Mouse (Mus musculus) heart, embryonic 10.5 days (tissue): ENCODE measurements at regions not wholly inside any gene's neighbourhood (a gene's known extent, or its start where the extent isn't known, plus 50 kb on each side); places are given as distances from the start of the nearest gene placed in this dataset.
A peak's percentile ranks its signal among the peaks of the same experiment; 100 is the strongest.

Experiments used
- DNase-seq: peaks from one replicate; pipeline ENCODE4 v3.0.0-alpha.2; 2017; ENCODE audit warnings: low spot score
- H3K27ac ChIP-seq: fragments of 300-500 bp; sonication (generic); 2 replicates; pipeline ENCODE4 v1.5.1; 2016; ENCODE audit warnings: mild to moderate bottlenecking
- H3K27me3 ChIP-seq: fragments of 300-500 bp; sonication (generic); 2 replicates; pipeline ENCODE4 v1.6.1; 2016; ENCODE audit warnings: mild to moderate bottlenecking; ENCODE audit not compliant: poor library complexity, insufficient read depth, severe bottlenecking
- H3K36me3 ChIP-seq: fragments of 300-500 bp; sonication (generic); 2 replicates; pipeline ENCODE4 v1.6.1; 2016; ENCODE audit warnings: mild to moderate bottlenecking, moderate library complexity
- H3K4me1 ChIP-seq: fragments of 300-500 bp; sonication (generic); 2 replicates; pipeline ENCODE4 v1.6.1; 2016; ENCODE audit warnings: mild to moderate bottlenecking
- H3K4me3 ChIP-seq: fragments of 300-500 bp; sonication (generic); 2 replicates; pipeline ENCODE4 v1.5.1; 2016; ENCODE audit warnings: mild to moderate bottlenecking, moderate library complexity
- H3K9me3 ChIP-seq: fragments of 300-500 bp; sonication (generic); 2 replicates; pipeline ENCODE4 v1.6.1; 2016; ENCODE audit warnings: mild to moderate bottlenecking, moderate library complexity
- WGBS: fragments of 180-500 bp; shearing (Covaris S2); methylation state at CpG from one replicate; pipeline ENCODE4 v1.1.7; 2016; 5-methylcytosine and 5-hydroxymethylcytosine counted together

- DNase-seq = no peak
- Histone ChIP-seq H3K36me3 (no peaks in the 10 kb centered on the region), H3K27me3 (no peaks in the 10 kb centered on the region), H3K9me3 (no peaks in the 10 kb centered on the region), H3K4me3 (no peak overlapping the region), H3K27ac (no peak overlapping the region), H3K4me1 (peaks cover 13% of the 10 kb centered on the region)
- WGBS = 91% methylated on average over 15 of the region's 15 CpGs
Measured at GRCm38 (mm10) chr2:166279676-166280075, 124.2 kb upstream of the Sulf2 start.

GRCm38 (mm10) chr2:166275398-166275797 is 119.9 kb upstream of the Sulf2 start:
- Histone ChIP-seq H3K27ac (no peak overlapping the region), H3K36me3 (no peaks in the 10 kb centered on the region), H3K4me1 (peaks cover 11% of the 10 kb centered on the region), H3K4me3 (no peak overlapping the region), H3K27me3 (no peaks in the 10 kb centered on the region), H3K9me3 (no peaks in the 10 kb centered on the region)
- no peak for DNase-seq
- 81% methylated on average over 8 of the region's 8 CpGs for WGBS

- no peaks in the 10 kb centered on the region for H3K9me3 ChIP-seq
- no peak overlapping the region for H3K27ac ChIP-seq
- H3K27me3 ChIP-seq = no peaks in the 10 kb centered on the region
- no peak overlapping the region for H3K4me3 ChIP-seq
- no peak for DNase-seq
- H3K36me3 ChIP-seq = no peaks in the 10 kb centered on the region
- H3K4me1 ChIP-seq = peaks cover 11% of the 10 kb centered on the region
- WGBS = 81% methylated on average over 2 of the region's 2 CpGs
Measured at GRCm38 (mm10) chr2:166274016-166274346, 118.5 kb upstream of the Sulf2 start.

- no peak overlapping the region for H3K4me3 ChIP-seq
- DNase-seq = no peak
- H3K27me3 ChIP-seq = no peaks in the 10 kb centered on the region
- peaks cover 11% of the 10 kb centered on the region for H3K4me1 ChIP-seq
- WGBS = 80% methylated on average over 23 of the region's 23 CpGs
- no peaks in the 10 kb centered on the region for H3K36me3 ChIP-seq
- no peak overlapping the region for H3K27ac ChIP-seq
- H3K9me3 ChIP-seq = no peaks in the 10 kb centered on the region
Measured at GRCm38 (mm10) chr2:166273312-166274015, 118.0 kb upstream of the Sulf2 start.

- Histone ChIP-seq H3K9me3 (no peaks in the 10 kb centered on the region), H3K4me3 (no peak overlapping the region), H3K36me3 (no peaks in the 10 kb centered on the region), H3K27me3 (no peaks in the 10 kb centered on the region), H3K4me1 (peaks cover 11% of the 10 kb centered on the region), H3K27ac (no peak overlapping the region)
- WGBS = 88% methylated on average over 1 of the region's 1 CpGs
- no peak for DNase-seq
Measured at GRCm38 (mm10) chr2:166272841-166273240, 117.4 kb upstream of the Sulf2 start.

GRCm38 (mm10) chr2:166272190-166272543 is 116.7 kb upstream of the Sulf2 start:
- Histone ChIP-seq H3K27ac (no peak overlapping the region), H3K27me3 (0 out of 2 replicates have a peak, but pooled peaks cover 3% of the 10 kb centered on the region), H3K36me3 (no peaks in the 10 kb centered on the region), H3K9me3 (no peaks in the 10 kb centered on the region), H3K4me1 (peaks cover 13% of the 10 kb centered on the region), H3K4me3 (no peak overlapping the region)
- WGBS = 72% methylated on average over 7 of the region's 7 CpGs
- DNase-seq = no peak

GRCm38 (mm10) chr2:166271373-166272189 is 116.1 kb upstream of the Sulf2 start:
- no peak for DNase-seq
- H3K27me3 ChIP-seq = 0 out of 2 replicates have a peak, but pooled peaks cover 8% of the 10 kb centered on the region
- H3K36me3 ChIP-seq = no peaks in the 10 kb centered on the region
- no peak overlapping the region for H3K27ac ChIP-seq
- no peaks in the 10 kb centered on the region for H3K9me3 ChIP-seq
- H3K4me1 ChIP-seq = peaks cover 13% of the 10 kb centered on the region
- H3K4me3 ChIP-seq = no peak overlapping the region
- WGBS = 56% methylated on average over 11 of the region's 11 CpGs

GRCm38 (mm10) chr2:166270007-166270406 is 114.5 kb upstream of the Sulf2 start:
- H3K27me3 ChIP-seq = 0 out of 2 replicates have a peak, but pooled peaks cover 8% of the 10 kb centered on the region
- H3K4me1 ChIP-seq = peaks cover 17% of the 10 kb centered on the region
- no peaks in the 10 kb centered on the region for H3K9me3 ChIP-seq
- DNase-seq = no peak
- no peak overlapping the region for H3K4me3 ChIP-seq
- H3K27ac ChIP-seq = no peak overlapping the region
- 89% methylated on average over 6 of the region's 6 CpGs for WGBS
- no peaks in the 10 kb centered on the region for H3K36me3 ChIP-seq

- H3K4me1 ChIP-seq = peaks cover 9% of the 10 kb centered on the region
- H3K4me3 ChIP-seq = no peak overlapping the region
- H3K9me3 ChIP-seq = no peaks in the 10 kb centered on the region
- no peak for DNase-seq
- H3K27me3 ChIP-seq = peaks cover 11% of the 10 kb centered on the region; the same call in 1 of the 2 replicates
- no peaks in the 10 kb centered on the region for H3K36me3 ChIP-seq
- no peak overlapping the region for H3K27ac ChIP-seq
- 88% methylated on average over 4 of the region's 4 CpGs for WGBS
Measured at GRCm38 (mm10) chr2:166266915-166267314, 111.5 kb upstream of the Sulf2 start.

- DNase-seq = no peak
- Histone ChIP-seq H3K27ac (0 out of 2 replicates have a peak overlapping the region, but pooled peaks have one; percentile 1), H3K4me1 (peaks cover 13% of the 10 kb centered on the region), H3K36me3 (no peaks in the 10 kb centered on the region), H3K9me3 (no peaks in the 10 kb centered on the region), H3K4me3 (no peak overlapping the region), H3K27me3 (peaks cover 11% of the 10 kb centered on the region; the same call in 1 of the 2 replicates)
- 83% methylated on average over 9 of the region's 9 CpGs for WGBS
Measured at GRCm38 (mm10) chr2:166266507-166266906, 111.0 kb upstream of the Sulf2 start.

- DNase-seq = no peak
- Histone ChIP-seq H3K36me3 (no peaks in the 10 kb centered on the region), H3K27ac (no peak overlapping the region), H3K9me3 (no peaks in the 10 kb centered on the region), H3K4me3 (no peak overlapping the region), H3K4me1 (peaks cover 21% of the 10 kb centered on the region), H3K27me3 (peaks cover 11% of the 10 kb centered on the region; the same call in 1 of the 2 replicates)
- 81% methylated on average over 9 of the region's 9 CpGs for WGBS
Measured at GRCm38 (mm10) chr2:166264756-166265155, 109.3 kb upstream of the Sulf2 start.

- H3K4me1 ChIP-seq = peaks cover 40% of the 10 kb centered on the region
- H3K9me3 ChIP-seq = no peaks in the 10 kb centered on the region
- peaks cover 16% of the 10 kb centered on the region for H3K27me3 ChIP-seq
- H3K36me3 ChIP-seq = no peaks in the 10 kb centered on the region
- no peak for DNase-seq
- H3K27ac ChIP-seq = peak overlapping the region; percentile 49
- no peak overlapping the region for H3K4me3 ChIP-seq
- 40% methylated on average over 7 of the region's 7 CpGs for WGBS
Measured at GRCm38 (mm10) chr2:166261799-166262198, 106.3 kb upstream of the Sulf2 start.

GRCm38 (mm10) chr2:166261065-166261464 is 105.6 kb upstream of the Sulf2 start:
- Histone ChIP-seq H3K4me3 (no peak overlapping the region), H3K27ac (no peak overlapping the region), H3K27me3 (peaks cover 15% of the 10 kb centered on the region), H3K36me3 (no peaks in the 10 kb centered on the region), H3K9me3 (no peaks in the 10 kb centered on the region), H3K4me1 (peaks cover 38% of the 10 kb centered on the region)
- no peak for DNase-seq
- 60% methylated on average over 7 of the region's 7 CpGs for WGBS
